Mouse (Mus musculus) kidney, adult 2 months (tissue): ENCODE data around the gene Klc3. TPM values are rescaled to one million over a fixed set of nuclear protein-coding genes. Genes with fewer than 3 reads are reported as not detected.
A peak's percentile ranks its signal among the peaks of the same experiment; 100 is the strongest.

ENCODE experiments used
- DNase-seq: peaks from one replicate; pipeline ENCODE4 v3.0.0; 2021
- H3K27ac ChIP-seq: fragments of 200-500 bp; 2 replicates; pipeline ENCODE4 v1.5.1; 2012; ENCODE audit warnings: low read depth, low read length, control low read depth, inconsistent platforms; ENCODE audit not compliant: insufficient read depth
- H3K27me3 ChIP-seq: fragments of 200-500 bp; replicated peaks from 2 replicates; pipeline ENCODE4 v1.6.1; 2012; ENCODE audit warnings: mild to moderate bottlenecking, moderate library complexity, low read length, inconsistent platforms; ENCODE audit not compliant: control insufficient read depth, insufficient read depth
- H3K36me3 ChIP-seq: fragments of 200-500 bp; 2 replicates; pipeline ENCODE4 v1.6.1; 2012; ENCODE audit warnings: mild to moderate bottlenecking, moderate library complexity, low read length, inconsistent platforms; ENCODE audit not compliant: control insufficient read depth, insufficient read depth
- H3K4me1 ChIP-seq: fragments of 200-500 bp; 2 replicates; pipeline ENCODE4 v1.6.1; 2011; ENCODE audit warnings: low read length; ENCODE audit not compliant: control insufficient read depth, insufficient read depth
- H3K4me3 ChIP-seq: fragments of 200-500 bp; 2 replicates; pipeline ENCODE4 v1.5.1; 2011; ENCODE audit warnings: mild to moderate bottlenecking, low read depth, low read length, control low read depth; ENCODE audit not compliant: insufficient read depth
- CTCF ChIP-seq: fragments of 200-500 bp; conservative IDR thresholded peaks from 2 replicates; pipeline ENCODE4 v1.5.1; 2011; ENCODE audit warnings: low read depth, mild to moderate bottlenecking, control low read depth, low read length, moderate library complexity, mixed read lengths; ENCODE audit not compliant: insufficient read depth, insufficient read length
- POLR2A ChIP-seq: fragments of 200-500 bp; IDR thresholded peaks from one replicate; pipeline ENCODE4 v1.6.1; 2011; ENCODE audit warnings: low read depth, low read length, control low read depth
- WGBS: fragments of 180-500 bp; shearing (Covaris S2); methylation state at CpG from one replicate; pipeline ENCODE4 v1.1.7; 2018; 5-methylcytosine and 5-hydroxymethylcytosine counted together
- polyA plus RNA-seq: library from polyadenylated mRNA; depleted of rRNA; stranded (reverse); fragments of >200 nt; gene quantifications from 2 replicates; pipeline ENCODE4 v1.2.3, GENCODE M21; 2012

The Klc3 gene
- polyA plus RNA-seq, 1 experiment: 3.7 TPM

GRCm38 (mm10) chr7:19361720-19362119 lies 42.2 kb downstream of the Klc3 start:
- DNase-seq: peak; percentile 77
- Histone ChIP-seq H3K4me1 (no peaks in the 10 kb centered on the region; the same call in 1 of the 2 replicates), H3K27ac (no peak overlapping the region), H3K4me3 (peak overlapping the region; percentile 71), H3K27me3 (no peaks in the 10 kb centered on the region), H3K36me3 (no peaks in the 10 kb centered on the region)
- TF ChIP-seq POLR2A (no peak), CTCF (peak; percentile 76)
- WGBS: 9% methylated on average over 16 of the region's 16 CpGs

GRCm38 (mm10) chr7:19360944-19361343 lies 43.0 kb downstream of the Klc3 start:
- no peak for TF ChIP-seq POLR2A
- no peak for TF ChIP-seq CTCF
- 1% methylated on average over 27 of the region's 27 CpGs for WGBS
- H3K4me1 ChIP-seq: no peaks in the 10 kb centered on the region; the same call in 1 of the 2 replicates

GRCm38 (mm10) chr7:19359892-19360641 lies 43.8 kb downstream of the Klc3 start:
- Histone ChIP-seq H3K27me3 (no peaks in the 10 kb centered on the region), H3K4me3 (peak overlapping the region; percentile 87), H3K36me3 (no peaks in the 10 kb centered on the region), H3K4me1 (no peaks in the 10 kb centered on the region; the same call in 1 of the 2 replicates), H3K27ac (peak overlapping the region; percentile 90)
- under 1% methylated on average over 45 of the region's 45 CpGs for whole genome bisulfite sequencing
- DNase-seq: peak; percentile 79
- no peak for TF ChIP-seq POLR2A
- no peak for TF ChIP-seq CTCF

More at GRCm38 (mm10) chr7:19360944-19361343, 43.0 kb downstream of the Klc3 start:
- H3K27me3 ChIP-seq: no peaks in the 10 kb centered on the region
- peak overlapping the region; percentile 66; the same call in 1 of the 2 replicates for H3K27ac ChIP-seq
- H3K4me3 ChIP-seq: peak overlapping the region; percentile 71
- H3K36me3 ChIP-seq: no peaks in the 10 kb centered on the region
- peak; percentile 97 for DNase-seq

- TF ChIP-seq CTCF (no peak), POLR2A (no peak)
- WGBS: under 1% methylated on average over 29 of the region's 31 CpGs
- Histone ChIP-seq H3K27me3 (no peaks in the 10 kb centered on the region), H3K4me3 (peak within 1 kb of the TSS; percentile 87), H3K27ac (peak within 1 kb of the TSS; percentile 90), H3K4me1 (no peaks in the 10 kb centered on the region; the same call in 1 of the 2 replicates), H3K36me3 (no peaks in the 10 kb centered on the region)
- DNase-seq: peak; percentile 90
These were observed 44.5 kb downstream of the Klc3 start, which contains the start of the genes Cd3eap and Ppp1r13l for GRCm38 (mm10) chr7:19359299-19359891. Gene Cd3eap, minus strand, starts transcription at chr7:19359483. Gene Ppp1r13l, plus strand, starts transcription at chr7:19359749.

GRCm38 (mm10) chr7:19358634-19359033 lies 45.3 kb downstream of the Klc3 start:
- DNase-seq: no peak
- H3K4me1 ChIP-seq: no peaks in the 10 kb centered on the region; the same call in 1 of the 2 replicates
- no peaks in the 10 kb centered on the region for H3K27me3 ChIP-seq
- no peaks in the 10 kb centered on the region for H3K36me3 ChIP-seq
- 12% methylated on average over 13 of the region's 13 CpGs for WGBS
- H3K4me3 ChIP-seq: peak overlapping the region; percentile 87; the same call in 1 of the 2 replicates
- no peak overlapping the region for H3K27ac ChIP-seq
- no peak for TF ChIP-seq CTCF
- no peak for TF ChIP-seq POLR2A

- no peak for DNase-seq
- Histone ChIP-seq H3K4me1 (no peaks in the 10 kb centered on the region; the same call in 1 of the 2 replicates), H3K27ac (no peak overlapping the region), H3K27me3 (no peaks in the 10 kb centered on the region), H3K4me3 (no peak overlapping the region), H3K36me3 (no peaks in the 10 kb centered on the region)
- WGBS: 87% methylated on average over 25 of the region's 25 CpGs
- TF ChIP-seq POLR2A: no peak
- TF ChIP-seq CTCF: no peak
These were observed 46.2 kb downstream of the Klc3 start for GRCm38 (mm10) chr7:19357381-19358375.

- TF ChIP-seq CTCF (no peak), POLR2A (no peak)
- no peaks in the 10 kb centered on the region for H3K27me3 ChIP-seq
- 65% methylated on average over 10 of the region's 10 CpGs for WGBS
- no peak for DNase-seq
- H3K36me3 ChIP-seq: no peaks in the 10 kb centered on the region
- H3K4me3 ChIP-seq: no peak overlapping the region
- no peak overlapping the region for H3K27ac ChIP-seq
- H3K4me1 ChIP-seq: no peaks in the 10 kb centered on the region; the same call in 1 of the 2 replicates
These were observed 47.6 kb downstream of the Klc3 start for GRCm38 (mm10) chr7:19356311-19356710.
